Mouse (Mus musculus): Measurements from ENCODE around the gene Trim69.

The Trim69 gene

GRCm38 (mm10) chr2:122160680-122161079 lies at the start of gene Trim69:
Trim69 (plus strand) TSS chr2:122160700.
- peak; percentile 94 for DNase-seq

GRCm38 (mm10) chr2:122116888-122117287 lies 43.6 kb upstream of the Trim69 start:
- no peak for DNase-seq

GRCm38 (mm10) chr2:122117961-122118958 lies 42.2 kb upstream of the Trim69 start, which contains the start of gene Spg11:
Spg11 (minus strand) TSS chr2:122118386.
- DNase-seq: peak; percentile 99

GRCm38 (mm10) chr2:122125680-122126572 lies 34.6 kb upstream of the Trim69 start:
- DNase-seq: no peak

GRCm38 (mm10) chr2:122126765-122127347 lies 33.6 kb upstream of the Trim69 start:
- no peak for DNase-seq

- no peak for DNase-seq
These were observed 32.9 kb upstream of the Trim69 start for GRCm38 (mm10) chr2:122127635-122128034.

- no peak for DNase-seq
These were observed 28.4 kb upstream of the Trim69 start for GRCm38 (mm10) chr2:122132078-122132477.

- DNase-seq: no peak
These were observed 27.9 kb upstream of the Trim69 start for GRCm38 (mm10) chr2:122132618-122133017.

- no peak for DNase-seq
These were observed 22.5 kb upstream of the Trim69 start for GRCm38 (mm10) chr2:122137839-122138465.

- DNase-seq: no peak
These were observed 19.7 kb upstream of the Trim69 start for GRCm38 (mm10) chr2:122140815-122141214.

- DNase-seq: no peak
These were observed 19.1 kb upstream of the Trim69 start for GRCm38 (mm10) chr2:122141332-122141967.

GRCm38 (mm10) chr2:122143111-122143510 lies 17.4 kb upstream of the Trim69 start:
- no peak for DNase-seq

- no peak for DNase-seq
These were observed 14.7 kb upstream of the Trim69 start for GRCm38 (mm10) chr2:122145756-122146155.

- DNase-seq: peak; percentile 46
These were observed 13.8 kb upstream of the Trim69 start for GRCm38 (mm10) chr2:122146687-122147086.

- DNase-seq: peak; percentile 99
These were observed 12.8 kb upstream of the Trim69 start, which contains the start of gene B2m for GRCm38 (mm10) chr2:122147508-122148241. B2m (plus strand) TSS chr2:122147686.

GRCm38 (mm10) chr2:122148242-122148917 lies 12.1 kb upstream of the Trim69 start:
- DNase-seq: peak; percentile 94

GRCm38 (mm10) chr2:122149316-122149715 lies 11.2 kb upstream of the Trim69 start:
- DNase-seq: no peak

- no peak for DNase-seq
These were observed 10.8 kb upstream of the Trim69 start for GRCm38 (mm10) chr2:122149716-122150115.

- no peak for DNase-seq
These were observed 9.3 kb upstream of the Trim69 start for GRCm38 (mm10) chr2:122151221-122151620.

GRCm38 (mm10) chr2:122152850-122153249 lies 7.7 kb upstream of the Trim69 start:
- DNase-seq: no peak
